Mouse (Mus musculus) kidney, postnatal 36 days (tissue): ENCODE data around the gene Ccdc7b.
"Not testable (repeated sequence)": the region's sequence is repeated elsewhere in the genome, so short reads cannot be mapped to it uniquely, and the experiment has no call there.

Source experiments
- DNase-seq, 2 experiments: peaks; one replicate each; pipeline ENCODE4 v3.0.0; 2021 to 2022; ENCODE audit warnings: mixed read lengths in 2 of 2

Gene Ccdc7b

GRCm38 (mm10) chr8:129066834-129067233 lies at the start of gene Ccdc7b:
Gene Ccdc7b, plus strand, starts transcription at chr8:129067134.
- DNase-seq, result not testable (repeated sequence)

DNA sequence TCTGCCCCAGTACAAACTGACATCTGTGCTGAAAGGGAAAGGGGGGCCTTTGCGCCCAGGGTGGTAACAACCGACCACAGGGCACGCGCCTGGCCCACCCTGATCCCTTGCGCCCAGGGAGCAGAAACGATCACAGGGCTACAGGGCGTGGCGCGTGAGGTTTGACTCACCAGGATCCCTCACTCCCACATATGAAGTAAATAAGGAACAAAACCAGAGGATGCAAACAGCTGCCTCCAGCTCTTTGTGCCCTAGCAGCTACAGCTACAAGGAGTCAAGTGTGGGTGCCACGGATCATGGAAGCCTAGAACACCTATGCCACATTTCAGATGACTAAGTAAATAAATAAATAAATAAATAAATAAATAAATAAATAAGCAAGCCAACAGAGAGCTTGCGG lies 1.5 kb upstream of the Ccdc7b start, which contains the start of gene Ccdc7a:
TSS of gene Ccdc7a (minus strand) at position 101 of the 400 bp plus-strand sequence.
- DNase-seq, result not testable (repeated sequence)

DNA sequence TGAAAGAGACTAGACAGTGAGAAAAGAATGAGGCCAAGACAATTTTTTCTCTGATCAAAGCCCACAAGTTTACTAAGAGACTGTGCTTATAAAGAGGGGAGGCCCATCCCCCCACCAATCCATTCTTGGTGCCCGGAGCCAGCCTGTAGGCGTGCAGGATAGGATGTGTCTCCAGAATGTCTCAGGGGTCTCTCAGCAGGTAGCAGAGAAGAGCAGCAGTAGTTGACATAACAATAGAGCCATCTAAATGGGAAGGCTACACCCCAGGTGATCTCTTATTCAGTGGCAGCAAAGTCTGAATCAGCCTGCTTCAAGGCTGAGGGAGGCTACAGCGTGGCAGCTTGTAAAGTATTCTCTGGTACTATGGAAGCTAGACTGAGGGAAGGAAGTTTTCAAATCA lies 48.8 kb downstream of the Ccdc7b start:
- not testable (repeated sequence) for DNase-seq

DNA sequence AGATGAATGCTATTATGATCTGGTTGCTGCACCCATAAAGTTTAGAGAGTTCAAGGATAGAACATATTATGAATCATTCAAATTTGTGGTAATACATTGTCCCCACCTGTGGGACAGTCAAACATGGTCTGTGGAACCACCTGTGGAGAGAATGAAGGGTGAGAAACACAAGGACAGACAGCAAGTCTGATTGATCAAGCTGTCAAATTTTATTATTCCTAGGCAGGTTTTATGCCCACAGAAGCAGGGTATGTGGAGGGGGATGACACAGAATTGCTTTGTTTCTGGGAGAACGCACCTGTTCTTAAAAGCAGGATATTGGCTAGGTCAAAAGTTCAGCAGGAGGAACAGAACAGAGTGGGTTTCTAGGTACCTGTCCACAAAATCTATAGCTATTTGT lies 64.6 kb downstream of the Ccdc7b start, which contains the start of gene Gm10999:
TSS of gene Gm10999 (minus strand) at position 101 of the 400 bp plus-strand sequence.
- DNase-seq, result no peak

- DNase-seq, result no peak
Observed at GRCm38 (mm10) chr8:129133475-129133874, 66.5 kb downstream of the Ccdc7b start.
